Mouse (Mus musculus): ENCODE measurements around the gene Ephb2.

GRCm38 (mm10) chr4:136741840-136742239, 93.9 kb downstream of the Ephb2 start:
- TF ChIP-seq CTCF (IDR thresholded peaks at IDR 0.05; ENCODE audit: low read depth) (no peak), EP300 (IDR thresholded peaks at IDR 0.05; ENCODE audit: low read depth) (no peak)
